Comparison of ENCODE assay signal across 8 mouse cellular contexts in the genomic region with DNA sequence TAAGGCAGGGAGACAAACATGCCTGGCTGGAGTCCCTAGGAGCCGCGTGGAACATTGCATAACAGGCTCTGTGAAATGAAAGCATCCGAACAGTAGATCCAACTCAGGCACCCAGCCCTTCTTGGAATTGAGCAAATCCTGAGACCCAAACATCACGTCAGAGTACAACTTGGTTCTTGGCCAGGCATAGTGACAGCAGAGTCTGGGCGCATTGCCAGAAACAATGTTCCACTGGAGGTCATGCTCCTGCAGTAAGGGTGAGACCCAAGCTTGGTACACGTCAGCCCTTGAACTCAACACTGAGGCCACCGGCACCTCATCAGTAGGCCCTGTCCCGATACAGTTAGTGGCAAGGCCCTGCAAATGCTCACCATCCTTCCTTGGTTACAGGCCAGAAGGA. TPM values are rescaled to one million over a fixed set of nuclear protein-coding genes. Genes with fewer than 3 reads are reported as not detected.
DNase-seq lines count a peak whose midpoint lies in the region; ATAC-seq and TF ChIP-seq lines count a peak whose summit lies in the region.

No protein-coding gene starts in this region.

- no peak overlapping the region for H3K4me2 ChIP-seq in forebrain, embryonic 14.5 days (ENCODE audit: low read length)
- no peak overlapping the region for H3K4me2 ChIP-seq in heart, embryonic 11.5 days
- no peak overlapping the region for H3K4me2 ChIP-seq in lung, embryonic 16.5 days (ENCODE audit: low read depth, low read length)

- 66% methylated on average over 8 of the region's 8 CpGs for whole genome bisulfite sequencing in forebrain, embryonic 14.5 days
- 96% methylated on average over 8 of the region's 8 CpGs for WGBS in forebrain, embryonic 10.5 days
- WGBS in heart, embryonic 11.5 days (ENCODE audit: insufficient replicate concordance), result 67% methylated on average over 8 of the region's 8 CpGs
- 34% methylated on average over 8 of the region's 8 CpGs for WGBS in lung, embryonic 16.5 days

- H3K4me3 ChIP-seq in forebrain, embryonic 14.5 days (ENCODE audit: low read depth, low read length), result no peak overlapping the region
- H3K4me3 ChIP-seq in forebrain, embryonic 10.5 days, result no peak overlapping the region
- H3K4me3 ChIP-seq in heart, embryonic 11.5 days (ENCODE audit: low read depth, low read length), result no peak overlapping the region
- no peak overlapping the region for H3K4me3 ChIP-seq in layer of hippocampus, adult 2 months
- H3K4me3 ChIP-seq in lung, embryonic 16.5 days (ENCODE audit: low read length), result no peak overlapping the region

- H3K27ac ChIP-seq in forebrain, embryonic 14.5 days (ENCODE audit: low read depth, low read length), result no peak overlapping the region
- H3K27ac ChIP-seq in forebrain, embryonic 10.5 days, result no peak overlapping the region
- no peak overlapping the region for H3K27ac ChIP-seq in heart, embryonic 11.5 days (ENCODE audit: low read depth, low read length)
- peak overlapping the region; percentile 79 for H3K27ac ChIP-seq in layer of hippocampus, adult 2 months
- H3K27ac ChIP-seq in lung, embryonic 16.5 days (ENCODE audit: low read length), result peak overlapping the region; percentile 83

- DNase-seq in forebrain, embryonic 14.5 days (ENCODE audit: low spot score), result peak; percentile 55
- no peak for DNase-seq in forebrain, embryonic 10.5 days (ENCODE audit: extremely low spot score, low spot score)
- DNase-seq in cerebellum, postnatal 14 days, result peak; percentile 32 to 52
- peak; percentile 40 to 61 for DNase-seq in layer of hippocampus, adult 2 months (ENCODE audit: low spot score in 2 of 2)
- DNase-seq in urinary bladder, postnatal 14 days (ENCODE audit: low spot score), result peak; percentile 60
- DNase-seq in B cell, adult 2 months, result no peak

- H3K36me3 ChIP-seq in forebrain, embryonic 14.5 days (ENCODE audit: control insufficient read depth, insufficient read depth, low read length), result no peaks in the 10 kb centered on the region
- no peaks in the 10 kb centered on the region for H3K36me3 ChIP-seq in forebrain, embryonic 10.5 days (replicated peaks)
- no peaks in the 10 kb centered on the region for H3K36me3 ChIP-seq in heart, embryonic 11.5 days (ENCODE audit: control insufficient read depth, insufficient read depth, low read length)
- H3K36me3 ChIP-seq in lung, embryonic 16.5 days (ENCODE audit: control insufficient read depth, insufficient read depth, low read length), result no peaks in the 10 kb centered on the region

- ATAC-seq in forebrain, embryonic 14.5 days, result peak; percentile 52; the same call in 1 of the 2 replicates
- peak; percentile 62; the same call in 1 of the 2 replicates for ATAC-seq in heart, embryonic 11.5 days (replicated peaks; ENCODE audit: insufficient number of reproducible peaks, low FRiP score, low TSS enrichment)
- ATAC-seq in lung, embryonic 16.5 days (ENCODE audit: low read depth), result peak; percentile 97

- H3K4me1 ChIP-seq in forebrain, embryonic 14.5 days (ENCODE audit: control insufficient read depth, insufficient read depth, low read length), result peaks cover 5% of the 10 kb centered on the region; the same call in 1 of the 2 replicates
- H3K4me1 ChIP-seq in forebrain, embryonic 10.5 days, result peaks cover 21% of the 10 kb centered on the region
- peaks cover 41% of the 10 kb centered on the region for H3K4me1 ChIP-seq in heart, embryonic 11.5 days (ENCODE audit: control insufficient read depth, insufficient read depth, low read length)
- peaks cover 13% of the 10 kb centered on the region for H3K4me1 ChIP-seq in lung, embryonic 16.5 days (replicated peaks; ENCODE audit: control insufficient read depth, insufficient read depth, low read length)

- TF ChIP-seq CTCF in layer of hippocampus, adult 2 months (conservative IDR thresholded peaks at IDR 0.05), result no peak

- H3K9ac ChIP-seq in forebrain, embryonic 14.5 days (ENCODE audit: low read length), result no peak overlapping the region
- H3K9ac ChIP-seq in heart, embryonic 11.5 days (ENCODE audit: low read depth, low read length), result no peak overlapping the region
- no peak overlapping the region for H3K9ac ChIP-seq in lung, embryonic 16.5 days (ENCODE audit: low read length)

- H3K27me3 ChIP-seq in forebrain, embryonic 14.5 days (replicated peaks; ENCODE audit: control insufficient read depth, insufficient read depth, low read length), result no peaks in the 10 kb centered on the region
- no peaks in the 10 kb centered on the region for H3K27me3 ChIP-seq in forebrain, embryonic 10.5 days (ENCODE audit: poor library complexity, severe bottlenecking)
- no peaks in the 10 kb centered on the region for H3K27me3 ChIP-seq in heart, embryonic 11.5 days (ENCODE audit: control insufficient read depth, insufficient read depth, low read length)
- H3K27me3 ChIP-seq in lung, embryonic 16.5 days (ENCODE audit: control insufficient read depth, insufficient read depth, low read depth, low read length), result no peaks in the 10 kb centered on the region

- H3K9me3 ChIP-seq in forebrain, embryonic 14.5 days (replicated peaks; ENCODE audit: control insufficient read depth, low read length), result no peaks in the 10 kb centered on the region
- no peaks in the 10 kb centered on the region for H3K9me3 ChIP-seq in forebrain, embryonic 10.5 days
- no peaks in the 10 kb centered on the region for H3K9me3 ChIP-seq in heart, embryonic 11.5 days (replicated peaks; ENCODE audit: control insufficient read depth, low read length)
- no peaks in the 10 kb centered on the region for H3K9me3 ChIP-seq in lung, embryonic 16.5 days (ENCODE audit: control insufficient read depth, low read length)

RNA-seq across cellular contexts. Expression of a gene that starts 35.4 kb away (rescaled TPM):
- 0.59 and 0.76 TPM in 2 replicates for polyA plus RNA-seq in forebrain, embryonic 14.5 days (2014; fragmentation: Nextera tagmentation; extraction: Ambion mirVana)
- 3.6 and 4.7 TPM in 2 replicates for polyA plus RNA-seq in forebrain, embryonic 10.5 days (2016; fragmentation: Nextera tagmentation; extraction: Ambion mirVana)
- 4.4 and 4.7 TPM in 2 replicates for polyA plus RNA-seq in heart, embryonic 11.5 days (2014; fragmentation: Nextera tagmentation; extraction: Ambion mirVana)
- 10 to 100 TPM; 10.7 to 12.5 TPM for total RNA-seq in layer of hippocampus, adult 2 months (2021)
- 0.88 and 0.94 TPM in 2 replicates for polyA plus RNA-seq in lung, embryonic 16.5 days (2015; fragmentation: Nextera tagmentation; extraction: Ambion mirVana)

Comparison
In these comparisons a context has a peak if more than half of its experiments do, and no peak if none do; other contexts are left out.
1. DNase-seq: peak in forebrain, embryonic 14.5 days (single experiment), cerebellum, postnatal 14 days (2 of 2), layer of hippocampus, adult 2 months (2 of 2) and urinary bladder, postnatal 14 days (single experiment); none in forebrain, embryonic 10.5 days (single experiment) and B cell, adult 2 months (0 of 2).
2. H3K27ac ChIP-seq: peak in layer of hippocampus, adult 2 months (single experiment) and lung, embryonic 16.5 days (single experiment); none in forebrain, embryonic 14.5 days (single experiment), forebrain, embryonic 10.5 days (single experiment) and heart, embryonic 11.5 days (single experiment).
3. Peak in every context shown above with its lines, with median percentiles within 50 percentile points of each other: ATAC-seq.